Mouse (Mus musculus) hindbrain, embryonic 11.5 days (tissue): ENCODE measurements around the gene Ltbp4. TPM values are rescaled to one million over a fixed set of nuclear protein-coding genes. Genes with fewer than 3 reads are reported as not detected.

Experiments used
- ATAC-seq: fragments of 200-750 bp; cut with Nextera tagmentation; 2 replicates; pipeline ENCODE4 v1.8.0; 2017; ENCODE audit warnings: mild to moderate bottlenecking, moderate TSS enrichment, moderate library complexity; ENCODE audit not compliant: low FRiP score
- DNase-seq: peaks from one replicate; pipeline ENCODE4 v3.0.0-alpha.2; 2015; ENCODE audit warnings: low spot score
- H3K27ac ChIP-seq: fragments of 300-500 bp; sonication (generic); 2 replicates; pipeline ENCODE4 v1.5.1; 2014; ENCODE audit warnings: mild to moderate bottlenecking, low read depth, low read length
- H3K27me3 ChIP-seq: fragments of 300-500 bp; sonication (generic); 2 replicates; pipeline ENCODE4 v1.6.1; 2014; ENCODE audit warnings: mild to moderate bottlenecking, low read length, moderate library complexity, mixed read lengths; ENCODE audit not compliant: control insufficient read depth, insufficient read depth
- H3K36me3 ChIP-seq: fragments of 300-500 bp; sonication (generic); 2 replicates; pipeline ENCODE4 v1.6.1; 2014; ENCODE audit warnings: mild to moderate bottlenecking, low read length, moderate library complexity, mixed read lengths; ENCODE audit not compliant: control insufficient read depth, insufficient read depth
- H3K4me1 ChIP-seq: fragments of 300-500 bp; sonication (generic); replicated peaks from 2 replicates; pipeline ENCODE4 v1.6.1; 2014; ENCODE audit warnings: low read length, mixed read lengths; ENCODE audit not compliant: control insufficient read depth, insufficient read depth
- H3K4me2 ChIP-seq: fragments of 300-500 bp; sonication (generic); replicated peaks from 2 replicates; pipeline ENCODE4 v1.6.1; 2014; ENCODE audit warnings: mild to moderate bottlenecking, low read depth, low read length
- H3K4me3 ChIP-seq: fragments of 300-500 bp; sonication (generic); 2 replicates; pipeline ENCODE4 v1.5.1; 2014; ENCODE audit warnings: low read depth, low read length
- H3K9ac ChIP-seq: fragments of 300-500 bp; sonication (generic); 2 replicates; pipeline ENCODE4 v1.6.1; 2014; ENCODE audit warnings: low read depth, low read length
- H3K9me3 ChIP-seq: fragments of 300-500 bp; sonication (generic); 2 replicates; pipeline ENCODE4 v1.6.1; 2016; ENCODE audit warnings: low read length; ENCODE audit not compliant: control insufficient read depth
- WGBS: fragments of 180-500 bp; shearing (Covaris S2); extraction: QIAGEN DNeasy Blood & Tissue Kit; methylation state at CpG from one replicate; pipeline ENCODE4 v1.1.7; 2014; 5-methylcytosine and 5-hydroxymethylcytosine counted together
- polyA plus RNA-seq: library from polyadenylated mRNA; unstranded; fragments of >200 nt; fragmentation: Nextera tagmentation; extraction: Ambion mirVana; gene quantifications from 2 replicates; pipeline ENCODE4 v1.2.1, GENCODE M21; 2014

Gene Ltbp4
- polyA plus RNA-seq, 1 experiment from 2014 or later = 2.4 TPM

DNA sequence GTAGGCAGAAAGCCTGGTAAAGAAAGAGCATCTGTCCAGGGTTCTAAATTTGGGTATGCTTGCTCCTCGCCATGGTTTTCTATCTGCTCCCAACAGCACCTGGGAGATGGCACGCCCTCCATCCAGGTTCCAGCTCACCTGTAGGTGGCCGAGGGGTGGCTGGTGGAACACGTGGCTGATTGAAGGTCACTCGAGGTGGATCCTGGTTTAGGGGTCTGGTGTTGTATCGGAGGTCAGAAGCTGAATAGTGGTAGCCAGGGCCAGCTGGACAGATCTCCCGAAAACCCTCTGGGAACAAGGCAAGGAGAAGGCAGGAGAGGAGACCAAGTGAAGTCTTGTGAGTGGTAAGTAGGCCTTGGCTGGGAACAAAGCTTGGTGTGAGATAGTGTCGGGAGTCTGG is 10.0 kb downstream of the Ltbp4 start:
- ATAC-seq = no peak

DNA sequence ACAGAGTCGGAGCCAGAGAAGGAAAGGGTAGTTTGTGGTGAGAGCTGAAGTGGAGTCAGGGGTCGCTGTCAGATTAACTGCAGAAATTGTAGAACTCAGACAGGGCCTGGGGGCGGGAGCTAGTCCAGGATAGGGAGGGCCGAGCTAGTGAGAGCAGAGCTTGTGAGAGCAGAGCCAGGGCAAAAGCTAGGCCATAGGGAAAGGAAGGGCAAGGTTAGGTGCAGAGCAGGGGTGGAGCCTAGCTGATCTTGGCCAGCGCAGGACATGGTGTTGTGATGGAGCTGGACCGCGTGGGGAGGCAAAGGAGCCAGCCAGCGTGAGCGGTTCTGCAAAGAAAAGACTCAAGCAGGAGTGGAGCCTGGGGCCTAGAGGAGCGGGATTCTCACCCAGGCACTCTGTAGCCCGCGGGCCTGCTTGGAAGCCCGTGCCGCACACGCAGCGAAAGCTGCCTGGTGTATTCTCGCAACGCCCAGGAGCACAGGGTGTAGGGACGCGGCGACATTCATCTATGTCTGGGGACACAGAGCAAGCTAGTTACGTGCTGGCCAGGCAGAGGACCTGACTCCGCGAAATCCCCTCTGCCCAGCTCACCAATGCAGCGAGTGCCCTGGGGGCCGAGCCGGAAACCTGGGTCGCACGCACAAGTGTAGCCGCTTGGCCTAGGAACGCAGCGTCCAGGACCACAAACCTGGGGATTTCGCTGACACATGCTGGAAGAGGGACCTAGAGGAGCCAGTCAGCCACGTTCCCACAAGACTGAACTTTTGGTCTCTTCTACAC is 11.2 kb downstream of the Ltbp4 start:
- DNase-seq (no peak), ATAC-seq (no peak)
- no peaks in the 10 kb centered on the region for H3K9me3 ChIP-seq
- 0 out of 2 replicates have a peak overlapping the region, but pooled peaks have one; percentile 16 for H3K4me3 ChIP-seq
- peak overlapping the region; percentile 26 for H3K4me2 ChIP-seq
- H3K36me3 ChIP-seq = no peaks in the 10 kb centered on the region
- peaks cover 70% of the 10 kb centered on the region for H3K27me3 ChIP-seq
- no peak overlapping the region for H3K27ac ChIP-seq
- WGBS = 33% methylated on average over 34 of the region's 34 CpGs
- peaks cover 10% of the 10 kb centered on the region; the same call in 1 of the 2 replicates for H3K4me1 ChIP-seq
- 0 out of 2 replicates have a peak overlapping the region, but pooled peaks have one; percentile 28 for H3K9ac ChIP-seq

More for the DNA sequence above, 10.0 kb downstream of the Ltbp4 start:
- no peak overlapping the region for H3K9ac ChIP-seq
- H3K9me3 ChIP-seq = no peaks in the 10 kb centered on the region
- peaks cover 82% of the 10 kb centered on the region for H3K27me3 ChIP-seq
- H3K4me1 ChIP-seq = peaks cover 14% of the 10 kb centered on the region
- WGBS = 93% methylated on average over 8 of the region's 8 CpGs
- no peak overlapping the region for H3K4me2 ChIP-seq
- H3K36me3 ChIP-seq = no peaks in the 10 kb centered on the region
- H3K4me3 ChIP-seq = no peak overlapping the region
- DNase-seq = no peak
- H3K27ac ChIP-seq = no peak overlapping the region

- Histone ChIP-seq H3K36me3 (no peaks in the 10 kb centered on the region), H3K4me3 (0 out of 2 replicates have a peak overlapping the region, but pooled peaks have one; percentile 16), H3K4me2 (peak overlapping the region; percentile 26), H3K27ac (no peak overlapping the region), H3K4me1 (peaks cover 10% of the 10 kb centered on the region; the same call in 1 of the 2 replicates), H3K9ac (peak overlapping the region; percentile 28; the same call in 1 of the 2 replicates), H3K27me3 (peaks cover 64% of the 10 kb centered on the region), H3K9me3 (no peaks in the 10 kb centered on the region)
- DNase-seq (peak; percentile 59), ATAC-seq (0 out of 2 replicates have a peak, but pooled peaks have one; percentile 26)
- 1% methylated on average over 24 of the region's 24 CpGs for WGBS
Observed at GRCm38 (mm10) chr7:27325697-27326096, 11.8 kb downstream of the Ltbp4 start.

GRCm38 (mm10) chr7:27324928-27325327 is 12.6 kb downstream of the Ltbp4 start:
- no peak overlapping the region for H3K27ac ChIP-seq
- ATAC-seq (no peak), DNase-seq (no peak)
- no peaks in the 10 kb centered on the region for H3K36me3 ChIP-seq
- 39% methylated on average over 18 of the region's 20 CpGs for WGBS
- no peak overlapping the region for H3K4me3 ChIP-seq
- peaks cover 6% of the 10 kb centered on the region; the same call in 1 of the 2 replicates for H3K4me1 ChIP-seq
- peaks cover 56% of the 10 kb centered on the region for H3K27me3 ChIP-seq
- no peaks in the 10 kb centered on the region for H3K9me3 ChIP-seq
- H3K9ac ChIP-seq = no peak overlapping the region
- no peak overlapping the region for H3K4me2 ChIP-seq

- no peak overlapping the region for H3K9ac ChIP-seq
- H3K27ac ChIP-seq = no peak overlapping the region
- H3K9me3 ChIP-seq = no peaks in the 10 kb centered on the region
- peaks cover 49% of the 10 kb centered on the region for H3K27me3 ChIP-seq
- H3K4me2 ChIP-seq = no peak overlapping the region
- no peak overlapping the region for H3K4me3 ChIP-seq
- no peak for ATAC-seq
- no peaks in the 10 kb centered on the region for H3K36me3 ChIP-seq
- DNase-seq = no peak
- peaks cover 3% of the 10 kb centered on the region; the same call in 1 of the 2 replicates for H3K4me1 ChIP-seq
- WGBS = 99% methylated on average over 7 of the region's 11 CpGs
Observed at GRCm38 (mm10) chr7:27324161-27324560, 13.3 kb downstream of the Ltbp4 start.

GRCm38 (mm10) chr7:27323001-27323400 is 14.5 kb downstream of the Ltbp4 start:
- peaks cover 3% of the 10 kb centered on the region; the same call in 1 of the 2 replicates for H3K4me1 ChIP-seq
- no peak overlapping the region for H3K9ac ChIP-seq
- WGBS = 91% methylated on average over 5 of the region's 5 CpGs
- no peak overlapping the region for H3K4me3 ChIP-seq
- H3K27me3 ChIP-seq = peaks cover 38% of the 10 kb centered on the region
- no peaks in the 10 kb centered on the region for H3K9me3 ChIP-seq
- H3K36me3 ChIP-seq = no peaks in the 10 kb centered on the region
- no peak overlapping the region for H3K27ac ChIP-seq
- no peak for ATAC-seq
- no peak for DNase-seq
- H3K4me2 ChIP-seq = no peak overlapping the region

GRCm38 (mm10) chr7:27322291-27322690 is 15.2 kb downstream of the Ltbp4 start:
- 19% methylated on average over 13 of the region's 13 CpGs for WGBS

DNA sequence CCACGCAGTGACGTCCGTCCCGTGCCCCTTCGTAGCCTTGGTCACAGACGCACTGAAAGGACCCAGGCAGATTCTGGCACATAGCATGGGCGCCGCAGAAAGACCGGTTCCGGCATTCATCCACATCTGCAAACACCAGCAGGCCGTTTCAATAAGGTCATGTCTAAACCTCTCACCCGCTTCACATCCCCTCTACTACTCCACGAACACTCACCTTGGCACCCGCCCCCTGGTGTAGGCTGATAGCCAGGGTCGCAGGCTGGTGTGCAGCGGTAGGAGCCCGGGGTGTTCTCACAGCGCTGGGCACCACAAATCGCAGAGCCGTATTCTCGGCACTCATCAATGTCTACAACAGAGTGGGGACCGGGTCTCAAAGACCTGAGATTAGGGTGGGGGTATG is 18.1 kb downstream of the Ltbp4 start:
- WGBS = 89% methylated on average over 22 of the region's 22 CpGs
- DNase-seq (no peak), ATAC-seq (no peak)
- Histone ChIP-seq H3K4me2 (no peak overlapping the region), H3K27ac (no peak overlapping the region), H3K27me3 (peaks cover 3% of the 10 kb centered on the region; the same call in 1 of the 2 replicates), H3K4me1 (no peaks in the 10 kb centered on the region; the same call in 1 of the 2 replicates), H3K4me3 (no peak overlapping the region), H3K9me3 (no peaks in the 10 kb centered on the region), H3K36me3 (no peaks in the 10 kb centered on the region), H3K9ac (no peak overlapping the region)

More at GRCm38 (mm10) chr7:27322291-27322690, 15.2 kb downstream of the Ltbp4 start:
- Histone ChIP-seq H3K4me3 (no peak overlapping the region), H3K36me3 (no peaks in the 10 kb centered on the region), H3K27me3 (peaks cover 30% of the 10 kb centered on the region), H3K27ac (no peak overlapping the region), H3K4me2 (no peak overlapping the region), H3K9ac (no peak overlapping the region), H3K4me1 (peaks cover 3% of the 10 kb centered on the region; the same call in 1 of the 2 replicates), H3K9me3 (no peaks in the 10 kb centered on the region)
- DNase-seq = no peak
- no peak for ATAC-seq
